In the genomic region with DNA sequence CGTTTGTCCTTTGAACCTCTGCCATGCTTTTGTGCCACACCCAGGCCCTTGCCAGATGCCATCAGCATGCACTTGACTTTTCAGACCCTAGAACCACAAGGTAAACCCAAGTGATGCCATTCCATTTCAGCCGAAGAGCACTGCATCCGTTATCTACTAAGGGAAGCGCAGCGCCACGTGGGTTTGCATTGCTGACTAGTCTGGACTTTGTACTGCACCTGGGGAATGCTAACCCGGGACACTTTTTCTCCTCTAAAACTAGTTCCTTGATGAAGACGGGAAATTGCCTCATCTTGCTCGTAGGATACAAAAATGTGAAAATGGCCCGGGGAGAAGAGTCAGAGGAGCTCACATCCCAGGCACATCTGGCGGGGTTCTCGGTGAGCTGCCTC, we compare ENCODE assay signal across 19 mouse cellular contexts.
"Had no signal": no experiment of that assay in that cellular context is flagged by ENCODE, and none has a peak within 500 bp of the region (broad histone marks: within the 10 kb centered on the region; RNA-seq: fewer than 3 reads in every experiment).

No protein-coding gene starts in this region.

- H3K36me3 ChIP-seq: kidney, embryonic 15.5 days; liver, embryonic 13.5 days; midbrain, embryonic 10.5 days; midbrain, embryonic 13.5 days; neural tube, embryonic 13.5 days had no signal

- DNase-seq: kidney, postnatal 10 days; kidney, postnatal 36 days; layer of hippocampus, postnatal 36 days; liver, embryonic 13.5 days; lung, adult 2 months; retina, postnatal 1 day; right cerebral cortex, postnatal 25 days; spleen, adult 18-20 months; thymus, adult 18-20 months; thymus, postnatal 36 days had no signal

- H3K9me3 ChIP-seq: kidney, embryonic 15.5 days; liver, embryonic 13.5 days; midbrain, embryonic 10.5 days; midbrain, embryonic 13.5 days; neural tube, embryonic 13.5 days had no signal

- H3K27me3 ChIP-seq: kidney, embryonic 15.5 days; liver, embryonic 13.5 days; megakaryocyte, embryonic 14.5 days; midbrain, embryonic 13.5 days; neural tube, embryonic 13.5 days had no signal

- H3K9ac ChIP-seq: kidney, embryonic 15.5 days; liver, embryonic 13.5 days; midbrain, embryonic 13.5 days; neural tube, embryonic 13.5 days had no signal

- H3K27ac ChIP-seq: kidney, embryonic 15.5 days; left cerebral cortex, adult 2 months; liver, embryonic 13.5 days; macrophage; midbrain, embryonic 10.5 days; midbrain, embryonic 13.5 days; neural tube, embryonic 13.5 days had no signal

- H3K4me2 ChIP-seq: kidney, embryonic 15.5 days; liver, embryonic 13.5 days; midbrain, embryonic 13.5 days; neural tube, embryonic 13.5 days had no signal

- H3K4me3 ChIP-seq: kidney, embryonic 15.5 days; left cerebral cortex, adult 2 months; liver, embryonic 13.5 days; megakaryocyte, embryonic 14.5 days; midbrain, embryonic 10.5 days; midbrain, embryonic 13.5 days; myocyte; neural tube, embryonic 13.5 days had no signal

- ATAC-seq: midbrain, embryonic 13.5 days; midbrain, embryonic 16.5 days had no signal
